Mouse (Mus musculus): ENCODE results near the gene Rhot2.
"Not testable (repeated sequence)": the region's sequence is repeated elsewhere in the genome, so short reads cannot be mapped to it uniquely, and the experiment has no call there.

The Rhot2 gene

DNA sequence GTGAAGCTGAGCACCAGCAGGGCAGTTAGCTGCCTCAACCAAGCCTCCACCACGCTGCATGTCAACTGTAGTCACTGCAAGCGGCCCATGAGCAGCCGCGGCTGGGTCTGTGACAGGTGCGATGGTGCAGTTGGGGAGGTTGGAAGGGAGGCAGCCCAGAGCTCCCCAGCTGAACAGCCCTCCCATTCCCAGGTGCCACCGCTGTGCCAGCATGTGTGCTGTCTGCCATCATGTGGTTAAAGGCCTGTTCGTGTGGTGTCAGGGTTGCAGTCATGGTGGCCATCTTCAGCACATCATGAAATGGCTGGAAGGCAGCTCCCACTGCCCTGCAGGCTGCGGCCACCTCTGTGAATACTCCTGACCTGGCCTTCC is 16.4 kb downstream of the Rhot2 start:
- DNase-seq (ENCODE audit: low read depth) = no peak

- no peak for DNase-seq (ENCODE audit: low read depth)
Measured at GRCm38 (mm10) chr17:25827546-25828222, 17.0 kb downstream of the Rhot2 start.

DNA sequence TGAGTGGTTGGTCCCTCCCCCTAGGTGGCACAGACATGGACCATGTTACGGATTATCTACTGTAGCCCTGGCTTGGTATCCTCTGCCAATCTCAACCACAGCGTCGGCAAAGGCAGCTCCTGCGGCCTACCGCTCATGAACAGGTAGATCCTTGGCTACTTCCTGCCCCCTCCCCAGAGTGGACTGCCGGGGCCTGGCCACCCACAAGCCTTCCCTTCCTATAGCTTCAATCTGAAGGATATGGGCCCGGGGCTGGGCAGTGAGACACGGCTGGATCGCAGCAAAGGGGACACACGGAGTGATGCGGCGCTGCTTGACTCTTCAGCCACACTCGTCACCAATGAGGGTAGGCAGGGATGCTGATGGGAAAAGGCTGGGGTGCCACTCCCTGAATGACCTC is 17.6 kb downstream of the Rhot2 start:
- DNase-seq (ENCODE audit: low read depth) = no peak

DNA sequence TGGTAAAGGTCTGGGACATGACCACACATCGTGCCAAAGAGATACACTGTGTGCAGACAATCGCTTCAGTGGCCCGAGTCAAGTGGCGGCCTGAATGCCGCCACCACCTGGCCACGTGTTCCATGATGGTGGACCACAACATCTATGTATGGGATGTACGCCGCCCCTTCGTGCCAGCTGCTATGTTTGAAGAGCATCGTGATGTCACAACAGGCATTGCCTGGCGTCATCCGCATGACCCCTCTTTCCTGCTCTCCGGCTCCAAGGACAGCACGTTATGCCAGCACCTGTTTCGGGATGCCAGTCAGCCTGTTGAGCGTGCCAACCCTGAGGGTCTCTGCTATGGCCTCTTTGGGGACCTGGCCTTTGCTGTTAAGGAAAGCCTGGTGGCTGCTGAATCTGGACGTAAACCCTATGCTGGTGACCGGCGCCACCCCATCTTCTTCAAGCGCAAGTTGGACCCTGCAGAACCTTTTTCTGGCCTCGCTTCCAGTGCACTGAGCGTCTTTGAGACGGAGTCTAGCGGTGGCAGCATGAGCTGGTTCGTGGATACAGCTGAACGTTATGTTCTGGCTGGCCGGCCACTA is 18.6 kb downstream of the Rhot2 start:
- DNase-seq (ENCODE audit: low read depth) = no peak

DNA sequence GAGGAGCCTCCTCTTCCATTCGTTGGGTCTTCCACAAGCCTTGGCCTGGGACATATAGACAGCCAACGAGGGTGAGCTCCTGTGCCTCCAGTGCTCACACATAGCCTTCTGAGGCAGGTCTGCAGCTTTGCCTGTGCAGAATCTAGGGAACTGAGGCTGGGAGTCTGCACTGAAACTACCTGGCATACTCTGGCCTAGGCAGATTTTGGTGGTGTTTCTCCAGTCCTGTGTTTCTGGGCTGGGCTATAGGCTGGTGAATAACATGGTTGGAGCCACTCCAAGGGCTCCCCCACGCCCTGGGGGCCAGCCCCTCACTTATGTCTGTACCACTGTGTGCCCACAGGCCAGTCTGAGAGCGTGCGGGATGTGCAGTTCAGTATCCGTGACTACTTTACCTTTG is 19.3 kb downstream of the Rhot2 start:
- DNase-seq (ENCODE audit: low read depth) = no peak

DNA sequence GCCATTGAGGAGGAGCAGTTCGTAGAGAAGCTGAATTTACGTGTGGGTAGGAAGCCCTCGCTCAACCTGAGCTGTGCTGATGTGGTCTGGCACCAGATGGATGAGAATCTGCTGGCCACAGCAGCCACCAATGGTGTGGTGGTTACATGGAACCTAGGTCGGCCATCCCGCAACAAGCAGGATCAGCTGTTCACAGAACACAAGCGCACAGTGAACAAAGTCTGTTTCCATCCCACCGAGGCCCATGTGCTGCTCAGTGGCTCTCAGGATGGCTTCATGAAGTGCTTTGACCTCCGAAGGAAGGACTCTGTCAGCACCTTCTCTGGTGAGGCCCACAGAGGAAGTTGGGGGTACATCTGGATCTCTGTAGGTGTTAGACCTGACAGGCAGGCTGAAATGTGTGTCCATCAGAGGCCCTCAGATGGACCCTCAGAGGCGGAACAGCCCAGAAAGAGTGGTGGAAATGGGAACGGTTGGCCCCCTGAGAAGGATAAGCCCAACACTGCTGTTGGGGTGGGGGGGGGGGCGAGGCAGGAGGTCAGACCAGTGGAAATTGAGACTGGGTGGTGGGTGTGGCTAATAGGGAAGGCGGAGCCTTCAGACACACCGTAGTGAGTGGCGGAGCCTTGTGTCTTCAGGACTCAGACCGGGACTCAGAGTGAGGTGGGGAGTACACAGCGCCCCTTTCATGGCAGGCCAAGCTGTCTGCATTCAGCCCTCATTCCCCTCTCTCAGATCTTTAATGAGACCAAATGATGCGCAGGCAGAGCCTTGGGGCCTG is 20.1 kb downstream of the Rhot2 start:
- DNase-seq (ENCODE audit: low read depth) = no peak

DNA sequence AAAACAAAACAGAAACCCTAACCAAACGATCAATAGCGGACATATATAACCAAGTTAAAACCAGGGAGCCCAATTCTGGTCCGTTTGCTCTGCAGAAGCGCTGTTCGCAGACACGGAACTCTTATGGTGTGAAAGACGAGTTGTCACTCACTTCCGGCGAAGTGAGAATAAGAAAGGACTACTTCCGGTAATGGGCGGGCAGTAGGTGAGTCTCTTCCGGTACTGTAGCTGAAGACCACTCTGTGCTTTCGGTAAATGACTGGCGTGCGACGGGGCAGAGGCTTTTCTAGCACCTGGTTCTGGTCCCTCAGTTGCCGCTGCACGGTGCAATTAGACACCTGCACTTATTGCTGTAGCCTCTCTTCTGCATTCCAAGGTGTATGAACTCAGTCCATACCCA is 21.2 kb downstream of the Rhot2 start, which contains the start of gene Wdr24:
TSS of gene Wdr24 (plus strand) at position 176 of the 400 bp plus-strand sequence.
- peak; percentile 93 for DNase-seq (ENCODE audit: low read depth)

DNA sequence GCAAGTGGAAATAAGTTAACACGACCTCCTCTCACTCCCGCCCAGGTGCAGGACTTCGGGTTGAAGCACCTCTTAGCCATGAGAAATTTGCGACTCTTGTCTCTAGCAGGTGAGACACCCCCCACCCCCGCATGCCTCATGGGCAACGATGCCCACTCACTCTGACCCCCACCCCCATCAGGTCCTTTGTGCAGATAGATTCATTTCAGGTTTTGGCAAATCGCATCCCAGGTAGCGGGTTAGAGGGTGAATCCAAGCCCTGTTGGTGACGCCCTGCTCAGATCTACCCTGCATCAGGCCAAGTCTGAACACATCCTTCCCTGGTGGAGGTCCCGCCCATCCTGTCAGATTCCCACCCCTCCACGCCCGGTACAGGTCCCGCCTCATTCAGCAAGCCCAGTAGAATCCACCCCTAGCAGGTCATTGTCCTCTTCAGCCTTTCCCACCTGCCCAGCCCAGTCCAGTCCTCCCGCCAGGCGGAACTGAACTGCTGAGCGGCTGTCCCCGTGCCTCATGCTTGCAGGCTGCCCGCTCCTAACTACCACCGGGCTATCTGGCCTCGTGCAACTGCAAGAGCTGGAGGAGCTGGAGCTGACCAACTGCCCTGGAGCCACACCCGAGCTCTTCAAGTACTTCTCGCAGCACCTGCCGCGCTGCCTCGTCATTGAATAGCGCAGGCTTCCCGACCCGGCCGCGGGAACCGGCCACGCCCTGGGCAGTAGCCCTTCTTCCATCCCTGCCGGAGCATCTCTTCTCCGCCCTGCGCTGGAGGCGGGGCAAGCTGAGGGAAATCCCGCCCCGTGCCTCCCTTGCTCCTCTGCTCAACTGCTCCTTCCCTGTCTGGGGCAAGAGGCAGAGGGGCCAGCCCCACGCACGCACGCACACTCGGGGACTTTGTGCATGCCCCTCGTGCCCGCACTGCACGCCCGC is 25.5 kb downstream of the Rhot2 start:
- DNase-seq (ENCODE audit: low read depth) = no peak

GRCm38 (mm10) chr17:25817662-25818061 is 27.0 kb downstream of the Rhot2 start:
- no peak for DNase-seq (ENCODE audit: low read depth)

- peak; percentile 94 for DNase-seq (ENCODE audit: low read depth)
Measured at GRCm38 (mm10) chr17:25813471-25813870, 31.2 kb downstream of the Rhot2 start.

DNA sequence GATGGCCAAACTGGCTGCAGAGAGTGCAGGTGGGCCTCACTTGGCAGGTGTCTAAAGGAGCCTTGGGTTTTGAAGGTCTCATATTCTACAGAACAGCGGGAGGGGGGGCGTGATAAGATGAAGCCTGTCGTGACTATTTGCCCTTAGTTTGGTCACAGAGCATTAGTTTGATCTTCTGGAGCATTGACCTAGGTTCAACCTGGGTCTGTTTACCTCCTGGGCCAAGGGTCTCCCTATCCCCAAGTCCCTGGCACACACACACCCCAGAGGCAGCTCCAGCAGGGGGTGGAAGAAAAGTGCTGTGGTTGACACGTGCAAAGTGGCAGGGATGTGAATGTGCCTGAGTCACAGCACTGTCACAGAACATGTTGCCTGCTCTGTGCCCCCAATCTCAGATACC is 33.8 kb downstream of the Rhot2 start:
- no peak for DNase-seq (ENCODE audit: low read depth)

- no peak for DNase-seq (ENCODE audit: low read depth)
Measured at GRCm38 (mm10) chr17:25809606-25810340, 34.9 kb downstream of the Rhot2 start.

DNA sequence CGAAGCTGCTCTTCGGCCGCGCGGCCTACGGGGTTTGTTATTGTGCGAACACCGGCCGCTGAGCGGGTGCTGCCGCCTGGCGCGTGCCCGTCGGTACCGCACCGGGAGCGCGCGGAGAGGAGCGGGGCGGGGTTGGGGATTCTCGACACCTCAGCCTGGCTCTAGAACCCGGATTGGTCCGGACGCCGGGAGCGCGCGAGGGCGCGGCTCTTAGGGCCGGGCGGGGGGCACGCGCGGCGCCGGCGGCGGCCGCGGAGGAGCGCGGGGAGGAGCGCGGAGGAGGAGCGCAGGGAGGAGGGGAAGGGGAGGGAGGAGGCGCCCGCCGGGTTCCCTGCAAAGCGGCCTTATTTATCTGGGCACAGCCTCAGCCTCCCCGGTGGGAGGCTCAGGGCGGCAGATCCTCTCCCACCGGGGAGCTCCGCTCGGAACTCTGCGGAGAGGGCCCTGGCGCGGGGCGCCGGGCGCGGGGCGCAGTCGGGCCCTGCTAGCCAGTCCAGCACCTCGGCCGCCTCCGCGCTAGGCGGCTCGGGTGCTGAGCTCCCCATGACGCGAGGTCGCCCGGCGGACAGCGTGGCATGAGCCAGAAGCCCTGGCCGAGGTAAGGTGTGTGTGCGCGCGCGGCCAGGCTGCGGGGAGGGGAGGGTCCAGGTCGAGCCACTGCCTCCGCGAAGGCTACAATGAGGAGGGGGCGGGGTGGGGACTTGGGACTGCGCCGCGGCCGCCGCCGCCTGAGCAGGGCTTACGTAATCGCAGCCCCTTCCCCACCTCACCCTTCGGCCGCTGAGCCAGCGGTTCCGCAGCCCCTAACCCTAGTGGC is 35.7 kb downstream of the Rhot2 start, which contains the start of gene Fbxl16:
TSS of gene Fbxl16 (plus strand) at position 297 of the 817 bp plus-strand sequence.
- peak; percentile 93 for DNase-seq (ENCODE audit: low read depth)

DNA sequence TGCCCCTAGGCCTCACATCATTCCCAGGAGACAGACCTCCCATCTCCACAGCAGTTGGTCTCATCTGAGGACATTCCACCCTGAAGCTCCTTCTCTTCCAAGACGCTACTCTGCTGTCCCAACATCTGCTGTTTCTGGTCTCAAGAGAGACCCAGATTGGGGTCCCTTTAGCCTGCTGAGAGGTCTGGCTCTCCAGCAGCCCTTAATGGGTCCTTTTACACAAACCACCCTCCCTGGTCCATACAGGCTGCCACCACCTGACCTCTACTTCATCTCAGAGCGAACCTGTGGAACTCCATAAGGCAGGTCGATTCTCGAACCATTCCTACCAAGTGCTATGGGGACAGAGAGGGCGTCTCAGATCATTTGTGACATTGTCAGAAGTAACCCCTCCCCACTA is 36.6 kb downstream of the Rhot2 start:
- no peak for DNase-seq (ENCODE audit: low read depth)

GRCm38 (mm10) chr17:25807452-25807851 is 37.2 kb downstream of the Rhot2 start:
- DNase-seq (ENCODE audit: low read depth) = not testable (repeated sequence)

- DNase-seq (ENCODE audit: low read depth) = no peak
Measured at GRCm38 (mm10) chr17:25806507-25806906, 38.1 kb downstream of the Rhot2 start.

DNA sequence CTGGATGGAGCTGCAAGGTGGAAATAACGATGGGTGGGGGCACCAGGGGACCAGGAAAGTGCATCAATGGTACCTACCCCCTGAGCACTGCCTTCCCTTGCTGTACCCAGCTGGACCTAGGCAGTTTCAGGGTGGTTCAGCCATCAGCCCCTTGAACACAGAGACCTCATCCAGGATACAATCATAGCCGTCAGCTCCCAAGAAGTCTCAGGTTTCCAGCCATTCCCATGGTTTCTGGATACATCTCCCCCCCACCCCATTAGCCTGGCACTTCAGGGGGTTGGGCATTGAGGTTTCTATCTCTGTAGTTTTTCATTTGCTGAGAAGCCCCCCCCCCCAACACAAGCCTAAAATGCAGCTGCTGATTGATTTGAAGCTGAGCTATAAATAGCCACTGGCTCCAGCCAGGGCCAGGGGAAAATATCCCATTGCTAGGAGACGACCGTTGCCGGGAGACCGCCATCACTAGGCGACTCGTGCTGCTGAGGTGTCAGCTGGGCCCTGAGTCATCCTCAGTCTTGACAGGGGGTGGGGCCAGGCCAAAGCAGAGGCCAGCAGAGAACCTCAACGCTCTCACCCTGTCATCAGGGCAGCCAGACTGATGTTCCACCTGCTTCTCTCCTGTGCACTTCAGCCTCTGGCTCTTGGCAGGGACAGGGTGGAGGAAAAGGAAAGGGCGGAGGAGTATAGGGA is 41.7 kb downstream of the Rhot2 start:
- peak; percentile 93 for DNase-seq (ENCODE audit: low read depth)

- peak; percentile 85 for DNase-seq (ENCODE audit: low read depth)
Measured at GRCm38 (mm10) chr17:25801029-25801428, 43.6 kb downstream of the Rhot2 start.

GRCm38 (mm10) chr17:25796951-25797369 is 47.7 kb downstream of the Rhot2 start, which contains the start of gene Metrn:
TSS of gene Metrn (minus strand) at chr17:25797136.
- peak; percentile 90 for DNase-seq (ENCODE audit: low read depth)

Measured in NIH3T3 (cell line).